Mouse (Mus musculus): Measurements from ENCODE around the gene Ankrd35.
A peak's percentile ranks its signal among the peaks of the same experiment; 100 is the strongest.
"Not testable (repeated sequence)": the region's sequence is repeated elsewhere in the genome, so short reads cannot be mapped to it uniquely, and the experiment has no call there.

Ankrd35 gene

DNA sequence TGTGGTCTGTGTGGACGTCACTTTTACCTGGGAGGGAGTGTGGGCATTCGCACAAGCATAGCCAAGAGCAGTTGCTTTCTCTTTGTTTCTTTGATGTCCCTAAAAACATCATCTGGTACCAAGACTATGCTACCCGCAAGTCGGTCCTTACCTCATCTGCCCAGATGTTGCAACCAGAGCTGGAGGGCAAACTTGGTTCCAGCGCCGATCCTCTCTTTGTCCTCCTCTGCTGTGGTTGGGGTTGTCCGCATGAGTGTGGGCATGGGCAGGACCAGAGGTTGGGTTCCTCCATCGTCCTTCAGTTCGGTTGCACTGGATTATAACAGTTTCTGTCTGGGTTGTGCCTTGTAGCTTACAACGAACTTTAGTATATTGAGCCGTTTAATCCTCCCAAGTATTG is 36.3 kb downstream of the Ankrd35 start:
- no peak for DNase-seq (ENCODE audit: low read depth)

DNA sequence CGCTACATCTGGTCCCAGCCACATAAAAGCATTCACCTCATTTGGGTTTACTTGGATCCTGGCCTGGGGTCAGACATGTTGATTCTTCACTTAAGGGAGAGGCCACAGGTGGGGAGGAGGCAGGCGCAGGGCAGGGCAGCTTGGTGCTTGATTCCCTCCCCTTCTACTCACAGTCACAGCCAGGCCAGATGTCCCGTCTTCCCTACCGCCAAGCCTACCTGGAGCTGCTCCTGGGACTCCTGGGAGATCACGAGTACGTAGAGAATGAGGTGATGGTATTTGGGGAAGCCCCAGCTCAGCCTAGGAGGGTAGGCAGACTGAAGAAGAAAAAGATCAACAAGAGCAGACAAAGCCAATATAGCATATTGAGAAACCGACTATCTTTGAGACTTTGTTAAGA is 37.1 kb downstream of the Ankrd35 start:
- DNase-seq (ENCODE audit: low read depth), result no peak

DNA sequence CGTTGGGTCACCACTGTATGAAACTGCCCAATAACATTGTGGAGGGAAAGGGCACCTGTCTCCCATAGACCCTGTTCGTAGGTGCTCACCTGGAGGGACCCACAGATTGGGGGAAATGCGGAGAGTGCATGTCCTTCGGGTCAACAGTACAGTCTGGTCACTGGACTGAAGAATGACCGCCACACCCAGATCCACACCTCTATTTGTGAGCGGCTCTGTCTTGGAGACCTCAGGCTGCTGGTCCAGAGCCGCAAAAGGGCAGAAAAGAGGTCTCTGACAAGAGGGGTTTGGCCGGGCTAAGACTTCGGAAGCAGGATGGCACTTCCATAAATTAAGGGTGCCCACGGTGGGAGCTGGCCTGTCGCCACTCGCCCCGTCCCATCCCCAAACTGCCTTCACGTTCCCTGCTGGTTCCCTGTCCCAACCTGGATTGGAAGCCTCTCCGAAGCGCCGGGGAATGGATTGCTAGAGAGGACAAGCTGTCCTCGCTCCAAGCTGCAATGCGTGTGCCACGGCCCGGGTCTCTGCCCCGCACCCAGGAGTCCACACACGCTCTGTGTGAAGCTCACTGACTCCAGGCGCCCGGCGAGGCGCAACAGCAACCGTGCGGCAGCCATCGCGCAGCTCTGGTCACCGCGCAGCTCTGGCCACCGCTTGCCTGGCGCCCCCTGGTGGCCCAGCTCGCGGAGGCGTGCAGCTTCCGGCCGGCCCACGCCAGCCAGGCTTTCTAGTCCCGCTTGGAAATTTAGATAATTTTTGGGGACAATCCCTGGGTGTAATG is 38.2 kb downstream of the Ankrd35 start, which contains the start of gene Nudt17:
Nudt17 (minus strand) TSS at position 660 of the 781 bp plus-strand sequence.
- DNase-seq (ENCODE audit: low read depth), result peak; percentile 75

DNA sequence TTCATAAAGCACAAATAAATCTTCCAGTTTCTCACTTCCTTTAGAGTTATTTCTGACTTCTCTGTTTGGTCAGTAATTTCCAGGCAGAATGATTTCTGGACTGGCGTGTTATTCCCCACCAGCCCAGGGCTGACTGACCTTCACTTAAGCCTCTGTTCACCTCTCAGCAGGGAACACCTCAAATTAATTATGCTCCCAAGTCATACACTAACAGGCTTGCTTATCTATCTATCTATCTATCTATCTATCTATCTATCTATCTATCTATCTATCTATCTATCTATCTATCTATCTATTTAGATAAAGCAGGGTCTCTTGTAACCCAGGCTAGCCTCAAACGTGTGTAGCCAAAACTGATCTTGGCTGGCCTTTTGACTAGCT is 38.7 kb downstream of the Ankrd35 start:
- DNase-seq (ENCODE audit: low read depth), result no peak

DNA sequence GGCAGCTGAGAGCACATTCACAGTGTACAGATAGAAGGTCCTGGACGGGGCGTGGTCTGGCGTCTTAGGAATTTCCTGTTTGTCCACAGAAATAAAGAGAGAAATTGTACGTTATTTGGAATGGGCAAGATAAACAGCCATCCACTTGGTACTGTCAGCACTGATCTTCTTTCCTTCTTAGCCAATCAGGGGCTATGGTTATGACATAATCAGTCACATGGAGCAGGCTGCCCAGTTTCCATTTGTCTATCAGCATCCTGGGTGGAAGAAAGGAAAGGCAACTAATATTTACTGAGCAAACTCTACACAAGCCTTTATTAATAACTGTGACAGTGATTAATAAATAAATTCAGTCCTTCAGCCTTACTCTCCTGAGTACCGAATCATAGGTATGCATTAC is 44.4 kb downstream of the Ankrd35 start:
- DNase-seq (ENCODE audit: low read depth), result no peak

DNA sequence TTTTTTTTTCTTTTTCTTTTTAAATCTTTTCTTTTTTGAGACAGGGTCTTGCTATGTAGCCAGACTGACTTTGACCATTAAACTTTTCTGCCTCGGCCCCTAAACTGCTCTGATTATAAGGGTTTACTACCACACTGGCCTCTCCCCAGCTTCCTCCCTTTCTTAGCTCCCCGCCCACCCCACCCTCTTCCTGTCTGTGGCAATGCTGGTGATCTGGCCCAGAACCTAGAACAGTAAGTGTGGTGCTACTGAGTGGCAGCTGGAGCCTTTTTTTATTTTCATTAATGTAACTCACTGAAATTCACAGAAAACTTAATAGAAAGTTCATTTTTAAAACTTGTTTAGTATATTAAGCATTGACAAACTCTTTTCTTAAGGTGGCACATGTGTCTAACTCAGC is 45.9 kb downstream of the Ankrd35 start:
- DNase-seq (ENCODE audit: low read depth), result no peak

DNA sequence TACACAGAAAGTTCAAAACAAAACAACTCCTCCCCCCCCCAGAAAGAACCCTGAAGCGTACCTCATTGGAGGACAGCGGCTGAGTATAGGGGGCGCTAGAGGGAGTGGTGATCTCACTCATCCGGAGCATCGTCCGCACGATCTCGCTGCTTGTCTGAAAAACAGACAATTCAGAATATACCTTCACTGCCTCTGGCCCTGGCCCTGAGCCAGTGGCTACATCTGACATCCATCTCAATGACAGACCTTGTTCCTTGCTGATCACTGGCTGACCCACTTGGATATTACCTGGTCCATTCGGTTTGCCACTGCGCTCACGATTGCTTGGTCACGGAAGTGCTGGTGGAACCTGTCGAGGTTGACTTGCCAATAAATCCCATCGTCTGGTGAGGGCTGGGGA is 49.2 kb downstream of the Ankrd35 start:
- peak; percentile 50 for DNase-seq (ENCODE audit: low read depth)

DNA sequence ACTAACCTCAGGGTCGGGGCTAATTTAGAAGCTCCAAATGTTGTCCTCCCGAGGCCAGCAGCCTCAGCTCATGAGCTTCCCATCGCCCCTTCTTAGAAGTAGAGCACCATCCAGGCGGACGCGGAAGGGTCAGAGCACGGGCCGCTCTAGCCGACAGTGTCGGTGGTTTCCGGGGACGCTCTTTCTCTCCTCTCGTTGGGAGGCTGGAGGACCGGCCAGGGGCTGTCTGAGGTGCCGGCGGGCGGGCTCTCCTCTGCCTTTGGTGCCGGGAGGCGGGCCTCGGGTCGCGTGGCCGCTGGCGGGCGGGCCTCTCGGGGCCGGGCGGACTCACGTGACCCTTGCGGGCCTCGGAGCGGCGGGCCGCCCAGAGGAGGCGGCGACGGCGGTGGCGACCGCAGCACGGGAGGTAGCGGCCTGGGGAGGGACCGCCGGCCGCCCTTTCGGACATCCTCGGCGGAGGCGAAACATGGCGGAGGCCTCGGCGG is 57.5 kb downstream of the Ankrd35 start, which contains the start of the genes Polr3c and Rnf115:
Polr3c (minus strand) TSS at position 286 of the 485 bp plus-strand sequence.
Rnf115 (plus strand) TSS at position 322 of the 485 bp plus-strand sequence.
- DNase-seq (ENCODE audit: low read depth), result peak; percentile 89

DNA sequence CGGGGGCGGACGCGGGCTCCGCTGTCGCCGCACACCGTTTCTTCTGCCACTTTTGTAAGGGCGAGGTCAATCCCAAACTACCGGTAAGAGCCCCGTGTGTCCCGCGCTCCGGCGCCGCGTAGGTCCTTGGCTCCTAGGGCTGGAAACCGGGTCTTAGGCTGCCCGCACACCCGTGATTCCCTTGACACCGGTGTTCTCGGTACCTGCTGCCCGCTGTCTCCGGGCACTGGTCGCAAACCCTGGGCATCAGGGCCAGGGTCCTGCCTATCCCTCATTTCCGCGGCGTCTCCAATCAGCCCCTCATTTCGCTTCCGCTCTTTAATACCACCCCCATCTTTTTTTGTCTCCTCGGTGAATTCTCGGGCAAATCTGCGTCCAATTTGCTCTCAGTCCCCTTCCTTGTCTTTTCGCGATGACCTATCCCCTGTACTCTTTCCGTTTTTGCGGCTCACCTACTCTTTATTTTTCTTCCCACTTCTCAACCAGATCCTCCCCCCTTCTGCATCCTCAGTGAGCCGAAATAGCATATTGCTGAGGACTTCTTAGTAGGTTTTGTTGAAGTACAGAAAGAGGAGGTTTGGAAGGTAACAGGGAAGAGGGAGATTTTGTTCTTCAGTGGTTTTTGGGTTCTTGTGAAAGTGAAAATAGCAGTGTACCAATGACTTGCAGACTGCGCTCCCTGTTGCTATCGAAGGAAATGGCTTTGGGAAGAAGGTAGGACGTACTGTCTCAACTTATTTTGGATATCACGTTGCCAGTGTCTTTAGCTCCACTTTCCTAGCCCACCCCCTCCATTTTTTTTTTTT is 58.1 kb downstream of the Ankrd35 start:
- peak; percentile 64 for DNase-seq (ENCODE audit: low read depth)

DNA sequence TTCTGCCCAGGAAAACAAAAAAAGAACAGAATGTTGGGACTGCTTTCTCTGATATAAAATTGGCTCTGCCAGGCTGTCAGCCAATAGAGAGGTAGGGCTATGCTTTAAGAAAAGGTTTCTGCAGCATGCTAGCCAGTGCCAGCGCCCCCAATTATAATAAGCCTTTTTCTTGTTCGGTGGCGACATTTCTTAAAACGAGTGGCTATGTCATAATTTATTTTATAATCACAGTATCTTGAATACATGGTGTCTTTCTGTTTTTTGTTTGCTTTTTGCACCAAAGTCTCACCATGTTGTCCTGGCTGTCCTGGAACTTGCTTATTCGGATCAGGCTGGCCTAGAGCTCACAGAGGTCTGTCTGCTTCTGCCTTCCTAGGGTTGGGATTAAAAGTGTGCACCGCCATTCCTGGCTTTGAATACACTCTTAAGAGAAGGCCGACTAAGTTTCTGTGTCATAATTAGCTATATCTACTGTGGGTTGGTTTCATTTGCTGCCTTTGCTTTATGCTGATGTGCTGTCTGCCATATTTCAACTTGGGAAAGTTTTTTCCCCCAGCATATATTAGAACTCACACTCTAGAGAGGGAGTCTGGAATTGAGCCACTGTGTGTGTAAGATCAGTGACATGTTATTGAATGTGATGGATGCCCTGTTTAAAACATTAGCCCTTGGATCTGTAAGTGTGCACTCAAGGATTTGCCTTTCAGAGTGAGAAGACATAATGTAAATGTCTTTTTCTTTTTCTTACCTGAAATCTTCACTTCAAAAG is 58.9 kb downstream of the Ankrd35 start:
- no peak for DNase-seq (ENCODE audit: low read depth)

DNA sequence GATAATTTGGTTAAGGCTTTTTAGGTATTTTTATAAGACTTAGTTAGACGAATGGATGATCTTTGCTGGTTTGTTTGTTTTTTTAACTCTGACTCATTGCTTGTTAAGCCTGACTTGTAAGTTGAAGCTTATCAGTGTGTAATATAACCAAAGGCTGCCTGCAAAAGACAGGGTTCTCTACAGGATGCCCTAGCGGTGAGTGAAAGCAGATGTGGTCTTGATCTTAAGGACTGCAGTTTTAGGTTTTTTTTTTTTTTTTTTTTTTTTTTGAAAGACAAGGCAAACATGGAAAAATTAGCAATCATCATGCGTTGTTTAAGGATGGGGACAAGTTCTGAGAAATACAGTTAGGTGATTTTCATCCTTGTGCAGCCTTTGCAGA is 59.5 kb downstream of the Ankrd35 start:
- peak; percentile 58 for DNase-seq (ENCODE audit: low read depth)

DNA sequence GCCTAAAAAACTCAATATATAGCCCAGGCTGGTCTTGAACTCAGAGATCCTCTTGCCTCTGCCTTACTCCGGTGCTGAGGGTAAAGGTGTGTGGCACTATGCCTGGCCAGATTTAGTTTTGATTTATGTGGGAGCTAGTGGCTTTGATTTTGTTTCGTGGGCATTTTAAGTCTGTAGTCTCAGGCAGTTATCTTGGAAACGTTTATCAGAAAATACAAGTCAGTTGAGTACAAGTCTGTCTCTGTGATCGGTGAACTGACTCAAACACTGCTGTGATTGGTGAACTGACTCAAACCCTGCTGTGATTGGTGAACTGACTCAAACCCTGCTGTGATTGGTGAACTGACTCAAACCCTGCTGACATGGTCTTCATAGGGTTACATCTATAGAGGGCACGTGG is 60.9 kb downstream of the Ankrd35 start:
- DNase-seq (ENCODE audit: low read depth), result no peak

DNA sequence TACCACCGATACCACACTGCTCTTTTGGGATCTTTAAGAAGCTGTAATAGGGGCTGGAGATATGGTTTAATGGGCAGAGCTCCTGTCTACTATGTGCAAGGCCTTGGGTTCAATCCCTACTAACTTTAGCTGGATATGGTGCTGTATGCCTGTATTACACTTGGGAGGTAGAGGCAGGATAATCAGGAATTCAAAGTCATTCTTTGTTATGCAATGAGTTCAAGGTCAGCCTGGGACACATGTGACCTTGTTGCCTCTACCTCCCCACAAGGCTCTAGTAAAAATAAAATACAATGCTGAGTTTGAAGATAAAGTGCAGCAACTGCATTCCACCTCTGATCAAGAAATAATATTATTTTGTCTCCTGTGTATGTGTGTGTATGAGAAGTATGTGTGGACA is 64.1 kb downstream of the Ankrd35 start:
- DNase-seq (ENCODE audit: low read depth), result no peak

DNA sequence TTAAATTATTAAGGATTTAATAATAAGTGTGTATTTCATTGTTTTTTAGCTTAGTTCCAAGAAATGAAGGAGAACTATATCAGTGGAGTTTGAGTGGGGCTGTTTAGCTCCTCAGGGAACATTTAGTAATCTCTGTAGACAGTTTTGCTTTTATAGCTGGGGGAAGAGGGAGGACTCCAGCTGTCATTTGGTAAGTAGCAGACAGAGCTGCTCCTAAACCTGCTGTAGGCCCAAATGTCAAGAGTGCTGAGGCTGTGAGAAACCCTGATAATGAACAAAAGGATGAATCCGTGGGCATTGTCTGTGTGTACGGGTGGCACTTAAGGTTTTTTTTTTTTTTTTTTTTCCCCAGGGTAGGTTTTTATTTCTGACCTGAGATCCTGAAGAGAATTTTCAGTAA is 65.3 kb downstream of the Ankrd35 start:
- DNase-seq (ENCODE audit: low read depth), result no peak

DNA sequence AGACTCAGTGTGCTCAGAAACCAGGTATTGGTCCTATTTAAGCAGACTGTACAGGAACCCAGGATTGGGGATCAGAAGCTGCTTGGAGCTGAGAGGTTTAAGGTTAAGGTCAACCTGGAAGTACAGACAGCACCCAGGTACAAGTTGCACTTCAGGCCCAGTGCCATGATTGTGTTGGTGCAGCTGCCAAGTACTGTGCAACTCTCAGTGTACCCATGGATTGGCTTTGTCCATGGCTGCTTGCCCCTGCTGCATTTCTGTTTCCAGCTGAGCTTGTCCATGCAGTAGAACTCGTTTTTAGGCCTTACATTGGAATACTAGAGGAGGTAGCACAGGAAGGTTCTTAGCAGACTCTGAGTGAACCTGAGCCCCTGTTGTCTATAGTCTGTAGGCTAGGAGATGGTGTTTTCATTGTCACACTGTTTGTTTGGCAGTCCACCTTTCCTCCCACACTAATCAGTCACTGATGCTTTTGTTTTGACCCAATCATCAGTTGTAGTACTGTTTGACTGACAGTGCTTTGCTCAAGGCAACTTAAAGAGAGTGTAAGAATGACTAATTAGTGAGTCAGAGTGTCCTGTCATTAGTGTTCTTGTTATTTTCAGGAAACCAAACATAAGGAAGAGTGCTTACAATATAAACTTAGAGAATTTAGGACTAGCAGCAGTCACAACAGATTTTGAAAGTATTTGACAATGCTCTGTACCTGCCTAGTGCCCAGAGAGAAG is 67.2 kb downstream of the Ankrd35 start:
- no peak for DNase-seq (ENCODE audit: low read depth)

DNA sequence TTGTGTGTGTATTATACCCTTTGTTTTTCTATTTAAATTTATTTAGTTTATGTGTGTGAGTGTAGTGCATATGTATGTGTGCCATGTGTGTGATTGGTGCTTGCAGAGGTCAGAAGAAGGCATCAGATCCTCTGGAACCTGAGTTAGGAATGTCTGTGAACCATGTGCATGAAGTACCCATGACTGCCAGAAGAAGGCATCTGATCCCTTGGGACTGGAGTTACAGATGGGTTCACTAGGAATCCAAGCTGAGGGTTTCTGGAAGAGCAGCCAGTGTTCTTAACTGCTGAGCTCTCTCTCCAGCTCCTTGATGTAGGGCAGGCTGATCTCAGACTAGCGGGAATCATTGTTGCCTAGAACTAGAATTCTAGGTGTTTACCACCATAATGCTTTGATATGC is 68.1 kb downstream of the Ankrd35 start:
- no peak for DNase-seq (ENCODE audit: low read depth)

DNA sequence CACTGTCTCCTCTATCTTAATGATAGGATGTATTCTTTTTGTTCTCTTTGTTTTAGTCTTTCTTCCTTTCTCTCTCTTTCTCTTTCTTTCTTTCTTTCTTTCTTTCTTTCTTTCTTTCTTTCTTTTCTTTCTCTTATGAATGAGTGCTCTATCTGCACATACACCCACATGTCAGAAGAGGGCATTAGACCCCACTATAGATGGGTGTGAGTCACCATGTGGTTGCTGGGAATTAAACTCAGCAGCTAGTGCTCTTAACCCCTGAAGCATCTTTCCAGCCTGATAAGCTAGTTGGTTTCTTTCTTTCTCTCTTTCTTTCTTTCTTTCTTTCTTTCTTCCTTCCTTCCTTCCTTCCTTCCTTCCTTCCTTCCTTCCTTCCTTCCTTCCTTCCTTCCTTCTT is 70.3 kb downstream of the Ankrd35 start:
- DNase-seq (ENCODE audit: low read depth), result not testable (repeated sequence)

All from naive thymus-derived CD4-positive, alpha-beta T cell, adult 2 months (primary cell).